Mouse (Mus musculus) layer of hippocampus, postnatal 10 days (tissue): ENCODE measurements around the gene Kprp. TPM values are rescaled to one million over a fixed set of nuclear protein-coding genes. Genes with fewer than 3 reads are reported as not detected.
"Not testable (repeated sequence)": the region's sequence is repeated elsewhere in the genome, so short reads cannot be mapped to it uniquely, and the experiment has no call there.

Source experiments
- DNase-seq, 2 experiments: peaks; one replicate each; pipeline ENCODE4 v3.0.0; 2021; ENCODE audit warnings: low spot score in 2 of 2
- long read RNA-seq: library from polyadenylated mRNA; stranded (forward); transcript quantifications from one replicate; pipeline ENCODE4 v2.0.0, GENCODE M21; 2023
- total RNA-seq, 2 experiments: library from RNA; stranded (reverse); gene quantifications; 2 replicates each; pipeline ENCODE4 v1.2.3; 2021

The Kprp gene
- total RNA-seq, result not detected
- long read RNA-seq, result 0 reads

GRCm38 (mm10) chr3:92827108-92827507, at the start of gene Kprp:
Kprp (minus strand) TSS chr3:92827247.
- no peak for DNase-seq

- no peak for DNase-seq
These were observed 47.1 kb upstream of the Kprp start for GRCm38 (mm10) chr3:92874180-92874579.

GRCm38 (mm10) chr3:92870116-92870515, 43.1 kb upstream of the Kprp start, which contains the start of gene 2310050C09Rik:
2310050C09Rik (minus strand) TSS chr3:92870216.
- no peak for DNase-seq

- no peak for DNase-seq
These were observed 24.1 kb upstream of the Kprp start, which contains the start of gene Lce1l for GRCm38 (mm10) chr3:92851186-92851585. Lce1l (minus strand) TSS chr3:92851286.

GRCm38 (mm10) chr3:92825808-92826207, 1.2 kb downstream of the Kprp start:
- peak in 1 of 2 experiments; percentile 11 for DNase-seq

- not testable (repeated sequence) for DNase-seq
These were observed 11.0 kb downstream of the Kprp start for GRCm38 (mm10) chr3:92816036-92816435.

DNA sequence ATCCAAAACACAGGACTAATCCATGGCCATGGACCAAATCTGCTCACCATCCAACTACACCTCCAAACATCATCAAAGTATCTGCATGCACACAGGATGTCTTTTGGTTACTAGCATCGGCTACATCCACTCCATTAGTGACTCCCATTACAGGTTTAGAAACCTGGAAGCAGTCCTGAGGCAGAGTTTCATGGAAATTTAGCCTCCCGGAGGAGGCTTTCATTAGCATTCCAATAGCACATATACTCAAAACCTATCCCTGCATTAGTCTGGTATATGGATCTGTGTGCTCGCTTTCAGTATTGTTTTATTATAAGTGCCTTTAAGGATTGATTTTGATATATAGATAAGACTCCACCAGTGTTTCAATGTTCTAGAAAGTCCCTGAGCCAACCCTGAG, 11.5 kb downstream of the Kprp start:
- no peak for DNase-seq

GRCm38 (mm10) chr3:92807791-92808190, 19.3 kb downstream of the Kprp start, which contains the start of gene Lce1k:
Lce1k (minus strand) TSS chr3:92807891.
- no peak for DNase-seq

DNA sequence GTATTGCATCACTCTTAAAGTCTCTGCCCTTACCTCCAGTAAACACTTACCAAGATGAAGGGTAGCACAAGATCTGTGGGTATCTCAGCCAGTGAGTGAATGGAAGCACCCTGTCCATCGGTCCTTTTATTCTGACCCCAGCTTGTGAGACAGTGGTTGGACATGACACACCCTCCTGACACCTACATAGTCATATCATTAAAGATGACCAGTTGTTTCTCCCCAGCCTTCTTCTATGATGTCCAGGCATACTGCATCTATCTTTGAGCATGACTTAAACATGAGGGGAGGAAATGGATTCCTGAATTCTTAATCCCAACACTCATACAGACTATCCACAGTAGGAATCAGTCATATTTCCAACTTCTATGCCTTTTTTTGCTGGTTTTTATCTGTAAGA, 36.6 kb downstream of the Kprp start, which contains the start of gene Lce1j:
TSS of gene Lce1j (minus strand) at position 101 of the 400 bp plus-strand sequence.
- DNase-seq, result no peak

GRCm38 (mm10) chr3:92778799-92779198, 48.2 kb downstream of the Kprp start, which contains the start of gene Lce1i:
Lce1i (minus strand) TSS chr3:92778899.
- DNase-seq, result no peak

Other genes starting within 250 kb of the Kprp start
- gene Smcp, start 238.2 kb downstream of the Kprp start, total RNA-seq, result not detected
- gene 2210017I01Rik, start 219.8 kb downstream of the Kprp start, total RNA-seq, result not detected
- gene Lce6a, start 205.6 kb downstream of the Kprp start, total RNA-seq, result not detected
- not detected for gene Lce1a1, start 178.9 kb downstream of the Kprp start, total RNA-seq
- not detected for gene Lce1b, start 170.3 kb downstream of the Kprp start, total RNA-seq
- not detected for gene Lce1a2, start 156.9 kb downstream of the Kprp start, total RNA-seq
- not detected for gene Lce1c, start 148.0 kb downstream of the Kprp start, total RNA-seq
- not detected for gene Lce1d, start 140.0 kb downstream of the Kprp start, total RNA-seq
- gene Lce1e, start 118.2 kb downstream of the Kprp start, total RNA-seq, result not detected
- not detected for gene Lce1f, start 106.9 kb downstream of the Kprp start, total RNA-seq
- not detected for gene Gm38119, start 88.2 kb downstream of the Kprp start, total RNA-seq
- not detected for gene Lce1g, start 74.9 kb downstream of the Kprp start, total RNA-seq
- not detected for gene Lce1h, start 62.2 kb downstream of the Kprp start, total RNA-seq
- not detected for gene Lce1i, start 48.3 kb downstream of the Kprp start, total RNA-seq
- not detected for gene Lce1j, start 36.7 kb downstream of the Kprp start, total RNA-seq
- not detected for gene Lce1k, start 19.4 kb downstream of the Kprp start, total RNA-seq
- not detected for gene Lce1l, start 24.0 kb upstream of the Kprp start, total RNA-seq
- gene 2310050C09Rik, start 43.0 kb upstream of the Kprp start, total RNA-seq, result not detected
- not detected for gene Lce3a, start 99.0 kb upstream of the Kprp start, total RNA-seq
- gene Lce3b, start 105.7 kb upstream of the Kprp start, total RNA-seq, result not detected
- not detected for gene Lce3c, start 117.2 kb upstream of the Kprp start, total RNA-seq
- gene Lce3d, start 130.1 kb upstream of the Kprp start, total RNA-seq, result not detected
- not detected for gene Lce3e, start 139.8 kb upstream of the Kprp start, total RNA-seq
- gene Lce3f, start 165.0 kb upstream of the Kprp start, total RNA-seq, result not detected
- gene Crct1, start 188.4 kb upstream of the Kprp start, total RNA-seq, result not detected
- gene Lce1m, start 191.8 kb upstream of the Kprp start, total RNA-seq, result not detected
- gene Gm4858, start 241.6 kb upstream of the Kprp start, total RNA-seq, result not detected